Mouse (Mus musculus): ENCODE measurements around the gene Cactin. TPM values are rescaled to one million over a fixed set of nuclear protein-coding genes. Genes with fewer than 3 reads are reported as not detected.

Gene Cactin
- polyA plus RNA-seq (2016; fragmentation: Nextera tagmentation; extraction: Ambion mirVana) = 37.3 and 40.3 TPM in 2 replicates

- Histone ChIP-seq H3K4me1 (replicated peaks) (peaks cover 48% of the 10 kb centered on the region), H3K36me3 (peaks cover 52% of the 10 kb centered on the region)
- WGBS = under 1% methylated on average over 68 of the region's 68 CpGs
These were observed at the start of gene Cactin for GRCm38 (mm10) chr10:81320550-81321347. Cactin (plus strand) TSS chr10:81321103.

DNA sequence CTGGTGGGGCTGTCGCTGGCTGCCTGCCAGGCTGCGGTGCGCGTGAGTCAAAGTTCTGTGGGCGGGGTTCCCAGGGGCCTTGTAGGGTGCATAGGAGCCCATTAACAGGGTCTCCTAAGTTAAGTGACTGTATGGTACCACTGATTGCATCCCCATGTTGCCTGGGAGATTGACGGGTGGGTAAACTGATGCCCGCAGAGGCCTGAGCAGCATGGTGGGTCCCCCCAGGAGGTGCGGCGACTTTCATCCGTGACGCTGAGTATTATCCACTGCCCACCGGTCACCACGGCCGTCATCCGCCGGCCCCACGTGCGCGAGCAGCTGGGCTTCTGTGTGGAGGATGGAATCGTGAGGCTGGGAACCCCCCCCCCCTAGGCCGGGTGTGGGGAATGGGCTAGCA lies 48.5 kb upstream of the Cactin start:
- Histone ChIP-seq H3K36me3 (peaks cover 42% of the 10 kb centered on the region), H3K27me3 (replicated peaks) (peaks cover 5% of the 10 kb centered on the region; the same call in 1 of the 2 replicates), H3K4me2 (no peak overlapping the region), H3K9ac (no peak overlapping the region), H3K9me3 (replicated peaks) (no peaks in the 10 kb centered on the region), H3K27ac (ENCODE audit: poor library complexity, severe bottlenecking) (no peak overlapping the region), H3K4me3 (no peak overlapping the region), H3K4me1 (replicated peaks) (peaks cover 11% of the 10 kb centered on the region)
- WGBS = 94% methylated on average over 21 of the region's 21 CpGs
- ATAC-seq (ENCODE audit: insufficient number of reproducible peaks, low FRiP score) = no peak

More at GRCm38 (mm10) chr10:81320550-81321347, at the start of gene Cactin:
- ATAC-seq (ENCODE audit: insufficient number of reproducible peaks, low FRiP score) = peak; percentile 94
- H3K4me2 ChIP-seq = peak within 1 kb of the TSS; percentile 88
- no peaks in the 10 kb centered on the region for H3K27me3 ChIP-seq (replicated peaks)
- peak within 1 kb of the TSS; percentile 85 for H3K27ac ChIP-seq (ENCODE audit: poor library complexity, severe bottlenecking)
- no peaks in the 10 kb centered on the region for H3K9me3 ChIP-seq (replicated peaks)
- peak within 1 kb of the TSS; percentile 93 for H3K9ac ChIP-seq
- peak within 1 kb of the TSS; percentile 96 for H3K4me3 ChIP-seq

DNA sequence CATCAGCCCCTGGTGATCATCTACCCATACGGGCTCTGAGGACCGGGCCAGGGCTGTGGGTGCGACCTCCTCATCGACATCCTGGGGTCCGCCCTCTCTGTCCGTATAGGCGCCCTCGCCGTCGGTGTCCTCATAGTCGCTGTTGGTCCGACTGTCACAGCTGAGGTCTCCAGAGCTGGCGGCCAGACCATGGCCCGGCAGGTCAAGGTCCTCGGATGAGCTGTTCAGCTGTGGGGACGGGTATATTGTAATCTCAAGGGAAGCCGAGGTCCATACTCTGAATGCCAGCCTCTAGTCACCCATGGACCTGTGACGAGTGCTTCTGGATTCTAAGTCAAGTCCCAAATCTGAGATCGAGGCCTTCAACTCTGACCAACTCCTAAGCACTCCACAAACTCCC lies 47.1 kb upstream of the Cactin start:
- H3K27me3 ChIP-seq (replicated peaks) = peaks cover 18% of the 10 kb centered on the region
- H3K4me3 ChIP-seq = no peak overlapping the region
- no peak for ATAC-seq (ENCODE audit: insufficient number of reproducible peaks, low FRiP score)
- WGBS = 92% methylated on average over 19 of the region's 19 CpGs
- H3K36me3 ChIP-seq = peaks cover 42% of the 10 kb centered on the region
- no peak overlapping the region for H3K4me2 ChIP-seq
- H3K27ac ChIP-seq (ENCODE audit: poor library complexity, severe bottlenecking) = no peak overlapping the region
- no peaks in the 10 kb centered on the region for H3K9me3 ChIP-seq (replicated peaks)
- H3K9ac ChIP-seq = no peak overlapping the region
- peaks cover 5% of the 10 kb centered on the region for H3K4me1 ChIP-seq (replicated peaks)

GRCm38 (mm10) chr10:81277676-81278075 lies 43.2 kb upstream of the Cactin start:
- ATAC-seq (ENCODE audit: insufficient number of reproducible peaks, low FRiP score) = no peak
- no peaks in the 10 kb centered on the region for H3K9me3 ChIP-seq (replicated peaks)
- 62% methylated on average over 22 of the region's 22 CpGs for WGBS
- peaks cover 8% of the 10 kb centered on the region for H3K4me1 ChIP-seq (replicated peaks)
- no peak overlapping the region for H3K9ac ChIP-seq
- H3K36me3 ChIP-seq = peaks cover 14% of the 10 kb centered on the region
- no peak overlapping the region for H3K4me2 ChIP-seq
- H3K27me3 ChIP-seq (replicated peaks) = peaks cover 52% of the 10 kb centered on the region
- no peak overlapping the region for H3K27ac ChIP-seq (ENCODE audit: poor library complexity, severe bottlenecking)
- no peak overlapping the region for H3K4me3 ChIP-seq

- Histone ChIP-seq H3K4me3 (no peak overlapping the region), H3K9ac (no peak overlapping the region), H3K27me3 (replicated peaks) (peaks cover 70% of the 10 kb centered on the region), H3K9me3 (replicated peaks) (no peaks in the 10 kb centered on the region), H3K27ac (ENCODE audit: poor library complexity, severe bottlenecking) (no peak overlapping the region), H3K4me1 (replicated peaks) (peaks cover 8% of the 10 kb centered on the region), H3K36me3 (no peaks in the 10 kb centered on the region), H3K4me2 (0 out of 2 replicates have a peak overlapping the region, but pooled peaks have one; percentile 9)
- WGBS = 26% methylated on average over 10 of the region's 10 CpGs
- ATAC-seq (ENCODE audit: insufficient number of reproducible peaks, low FRiP score) = no peak
These were observed 41.4 kb upstream of the Cactin start for GRCm38 (mm10) chr10:81279496-81279895.

GRCm38 (mm10) chr10:81284189-81284588 lies 36.7 kb upstream of the Cactin start:
- Histone ChIP-seq H3K4me2 (no peak overlapping the region), H3K27me3 (replicated peaks) (peaks cover 81% of the 10 kb centered on the region), H3K4me3 (no peak overlapping the region), H3K9ac (no peak overlapping the region), H3K36me3 (no peaks in the 10 kb centered on the region), H3K4me1 (replicated peaks) (peaks cover 13% of the 10 kb centered on the region), H3K27ac (ENCODE audit: poor library complexity, severe bottlenecking) (no peak overlapping the region), H3K9me3 (replicated peaks) (no peaks in the 10 kb centered on the region)
- ATAC-seq (ENCODE audit: insufficient number of reproducible peaks, low FRiP score) = no peak
- 45% methylated on average over 6 of the region's 6 CpGs for WGBS

DNA sequence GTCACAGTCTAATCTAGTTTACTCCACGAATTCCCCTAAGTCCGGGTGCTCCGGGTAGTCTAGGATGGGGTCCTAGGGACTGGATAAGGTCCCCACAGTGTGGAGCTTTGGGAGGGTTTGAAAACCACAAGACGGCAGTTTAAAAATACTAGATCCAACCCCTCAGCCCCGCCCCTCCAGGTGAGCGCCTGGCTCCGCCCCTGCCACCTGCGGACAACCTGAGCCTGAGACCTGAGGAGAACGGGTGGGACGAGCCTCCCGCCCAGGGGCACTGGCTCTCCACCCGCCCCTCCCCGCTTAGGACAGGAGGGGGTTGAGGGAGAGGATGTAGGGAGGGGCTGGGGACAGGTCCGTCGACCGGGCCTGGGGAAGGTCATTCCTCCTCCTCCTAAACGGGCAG lies 36.2 kb upstream of the Cactin start:
- Histone ChIP-seq H3K9ac (0 out of 2 replicates have a peak overlapping the region, but pooled peaks have one; percentile 5), H3K4me3 (peak overlapping the region; percentile 42; the same call in 1 of the 2 replicates), H3K9me3 (replicated peaks) (no peaks in the 10 kb centered on the region), H3K36me3 (no peaks in the 10 kb centered on the region), H3K27ac (ENCODE audit: poor library complexity, severe bottlenecking) (no peak overlapping the region), H3K4me1 (replicated peaks) (peaks cover 8% of the 10 kb centered on the region; the same call in 1 of the 2 replicates), H3K4me2 (peak overlapping the region; percentile 71), H3K27me3 (replicated peaks) (peaks cover 80% of the 10 kb centered on the region)
- no peak for ATAC-seq (ENCODE audit: insufficient number of reproducible peaks, low FRiP score)
- 11% methylated on average over 17 of the region's 17 CpGs for WGBS

- H3K9me3 ChIP-seq (replicated peaks) = no peaks in the 10 kb centered on the region
- peaks cover 13% of the 10 kb centered on the region for H3K4me1 ChIP-seq (replicated peaks)
- WGBS = 2% methylated on average over 47 of the region's 54 CpGs
- H3K4me2 ChIP-seq = peak overlapping the region; percentile 71
- peak overlapping the region; percentile 18 for H3K9ac ChIP-seq
- no peak overlapping the region for H3K27ac ChIP-seq (ENCODE audit: poor library complexity, severe bottlenecking)
- H3K27me3 ChIP-seq (replicated peaks) = peaks cover 80% of the 10 kb centered on the region
- peak; percentile 75 for ATAC-seq (ENCODE audit: insufficient number of reproducible peaks, low FRiP score)
- H3K36me3 ChIP-seq = no peaks in the 10 kb centered on the region
- H3K4me3 ChIP-seq = peak overlapping the region; percentile 42
These were observed 35.0 kb upstream of the Cactin start for GRCm38 (mm10) chr10:81285694-81286450.

GRCm38 (mm10) chr10:81286586-81286985 lies 34.3 kb upstream of the Cactin start:
- Histone ChIP-seq H3K36me3 (no peaks in the 10 kb centered on the region), H3K4me2 (no peak overlapping the region), H3K27me3 (replicated peaks) (peaks cover 79% of the 10 kb centered on the region), H3K9me3 (replicated peaks) (no peaks in the 10 kb centered on the region), H3K9ac (no peak overlapping the region), H3K27ac (ENCODE audit: poor library complexity, severe bottlenecking) (no peak overlapping the region), H3K4me1 (replicated peaks) (peaks cover 18% of the 10 kb centered on the region), H3K4me3 (no peak overlapping the region)
- no peak for ATAC-seq (ENCODE audit: insufficient number of reproducible peaks, low FRiP score)
- 39% methylated on average over 6 of the region's 6 CpGs for WGBS

- ATAC-seq (ENCODE audit: insufficient number of reproducible peaks, low FRiP score) = no peak
- Histone ChIP-seq H3K4me3 (no peak overlapping the region), H3K9me3 (replicated peaks) (no peaks in the 10 kb centered on the region), H3K27ac (ENCODE audit: poor library complexity, severe bottlenecking) (no peak overlapping the region), H3K4me2 (no peak overlapping the region), H3K9ac (no peak overlapping the region), H3K27me3 (replicated peaks) (peaks cover 72% of the 10 kb centered on the region), H3K36me3 (no peaks in the 10 kb centered on the region), H3K4me1 (replicated peaks) (peaks cover 18% of the 10 kb centered on the region)
- WGBS = 49% methylated on average over 8 of the region's 8 CpGs
These were observed 33.3 kb upstream of the Cactin start for GRCm38 (mm10) chr10:81287513-81288157.

DNA sequence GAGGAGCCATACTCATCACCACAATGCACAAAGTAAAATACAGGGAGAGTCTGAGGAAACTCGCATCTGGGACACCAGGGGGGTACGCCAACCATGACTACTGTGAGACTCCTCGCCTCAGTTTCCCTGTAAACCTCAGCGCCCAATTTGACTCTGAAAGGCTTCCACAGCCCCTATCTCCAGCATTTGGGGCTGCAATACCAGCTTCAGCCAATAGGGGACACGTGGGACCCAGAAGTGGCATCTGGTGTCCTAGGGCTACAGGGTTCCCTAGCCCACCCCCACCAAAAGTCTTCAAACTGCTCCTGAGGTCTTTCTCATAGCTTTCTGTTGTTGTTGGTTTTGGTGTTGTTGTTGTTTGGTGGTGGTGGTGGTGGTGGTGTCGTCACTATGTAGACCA lies 32.3 kb upstream of the Cactin start:
- Histone ChIP-seq H3K36me3 (no peaks in the 10 kb centered on the region), H3K9ac (no peak overlapping the region), H3K27ac (ENCODE audit: poor library complexity, severe bottlenecking) (no peak overlapping the region), H3K4me2 (no peak overlapping the region), H3K9me3 (replicated peaks) (no peaks in the 10 kb centered on the region), H3K4me1 (replicated peaks) (peaks cover 21% of the 10 kb centered on the region), H3K4me3 (no peak overlapping the region), H3K27me3 (replicated peaks) (peaks cover 63% of the 10 kb centered on the region)
- no peak for ATAC-seq (ENCODE audit: insufficient number of reproducible peaks, low FRiP score)
- WGBS = 26% methylated on average over 6 of the region's 6 CpGs

Measured in heart, embryonic 12.5 days (tissue).